Mouse (Mus musculus) spleen, adult 12 weeks (tissue): ENCODE results near the gene Mgea5.

ENCODE experiments used
- DNase-seq: peaks from one replicate; pipeline ENCODE4 v3.0.0; 2022; ENCODE audit warnings: low spot score

Gene Mgea5

GRCm38 (mm10) chr19:45727231-45727630 lies 56.4 kb downstream of the Mgea5 start:
- DNase-seq: no peak

- no peak for DNase-seq
These were observed 57.9 kb downstream of the Mgea5 start for GRCm38 (mm10) chr19:45725677-45726277.

DNA sequence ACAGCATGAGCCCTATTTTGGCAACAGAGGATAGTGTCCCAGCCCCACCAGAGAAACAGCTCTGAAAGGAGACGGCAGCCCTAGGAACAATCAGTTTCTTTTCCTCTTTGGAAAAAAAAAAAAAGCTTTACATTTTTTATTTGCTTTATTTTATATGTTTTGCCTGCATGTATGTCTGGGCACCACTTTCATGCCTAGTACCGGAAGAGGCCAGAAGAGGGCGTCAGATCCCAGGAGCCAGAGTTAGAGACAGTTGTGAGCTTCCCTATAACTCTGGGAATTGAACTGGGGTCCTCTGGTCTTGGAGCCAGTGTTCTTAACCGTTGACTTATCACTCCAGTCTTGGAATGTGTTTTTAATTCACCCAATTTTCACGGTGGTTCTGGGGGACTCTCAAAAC lies 61.4 kb downstream of the Mgea5 start:
- no peak for DNase-seq

- DNase-seq: no peak
These were observed 65.4 kb downstream of the Mgea5 start for GRCm38 (mm10) chr19:45718286-45718685.

- no peak for DNase-seq
These were observed 66.0 kb downstream of the Mgea5 start for GRCm38 (mm10) chr19:45717493-45718220.

GRCm38 (mm10) chr19:45708704-45709103 lies 74.9 kb downstream of the Mgea5 start:
- no peak for DNase-seq
